Mouse (Mus musculus): Measurements from ENCODE around the gene Chtf18.

GRCm38 (mm10) chr17:25700863-25701496 is 26.2 kb downstream of the Chtf18 start:
- no peak for TF ChIP-seq CTCF (IDR thresholded peaks at IDR 0.05; ENCODE audit: extremely low read depth, insufficient read depth, insufficient read length, insufficient replicate concordance)
- TF ChIP-seq POLR2A (IDR thresholded peaks at IDR 0.05; ENCODE audit: low read depth, low read length) = no peak

Measured in spleen, adult 2 months (tissue).